Mouse (Mus musculus): Measurements from ENCODE around the gene Rtn4r. TPM values are rescaled to one million over a fixed set of nuclear protein-coding genes. Genes with fewer than 3 reads are reported as not detected.

Gene Rtn4r
- total and polyA plus RNA-seq, 2 experiments from 2014 or later, result 23.1 to 55.7 TPM

GRCm38 (mm10) chr16:18198365-18199098, 71.1 kb downstream of the Rtn4r start:
- H3K27ac ChIP-seq, result no peak overlapping the region
- no peak for TF ChIP-seq CTCF (IDR thresholded peaks at IDR 0.05; ENCODE audit: low read depth)
- H3K4me1 ChIP-seq (ENCODE audit: insufficient read depth, low read length), result peaks cover 7% of the 10 kb centered on the region
- no peak overlapping the region for H3K9ac ChIP-seq (replicated peaks; ENCODE audit: low read length)
- WGBS, result 52% methylated on average over 10 of the region's 10 CpGs
- no peaks in the 10 kb centered on the region for H3K27me3 ChIP-seq (ENCODE audit: insufficient read depth, low read length)
- peak; percentile 32 for DNase-seq (ENCODE audit: low spot score)
- no peak for ATAC-seq
- H3K36me3 ChIP-seq (ENCODE audit: insufficient read depth, low read length), result no peaks in the 10 kb centered on the region
- H3K4me2 ChIP-seq (ENCODE audit: low read depth, low read length), result no peak overlapping the region
- H3K9me3 ChIP-seq (ENCODE audit: low read length), result no peaks in the 10 kb centered on the region
- H3K4me3 ChIP-seq (ENCODE audit: low read length), result no peak overlapping the region

- WGBS, result 71% methylated on average over 2 of the region's 2 CpGs
Observed at GRCm38 (mm10) chr16:18200062-18200461, 72.6 kb downstream of the Rtn4r start.

GRCm38 (mm10) chr16:18201620-18202019, 74.2 kb downstream of the Rtn4r start:
- no peaks in the 10 kb centered on the region for H3K36me3 ChIP-seq (ENCODE audit: insufficient read depth, low read length)
- WGBS, result 55% methylated on average over 1 of the region's 1 CpGs
- no peak overlapping the region for H3K9ac ChIP-seq (replicated peaks; ENCODE audit: low read length)
- H3K4me2 ChIP-seq (ENCODE audit: low read depth, low read length), result no peak overlapping the region
- TF ChIP-seq CTCF (IDR thresholded peaks at IDR 0.05; ENCODE audit: low read depth), result no peak
- no peak for ATAC-seq
- H3K27me3 ChIP-seq (ENCODE audit: insufficient read depth, low read length), result no peaks in the 10 kb centered on the region
- no peaks in the 10 kb centered on the region for H3K4me1 ChIP-seq (ENCODE audit: insufficient read depth, low read length)
- H3K4me3 ChIP-seq (ENCODE audit: low read length), result no peak overlapping the region
- no peak for DNase-seq (ENCODE audit: low spot score)
- H3K27ac ChIP-seq, result no peak overlapping the region
- H3K9me3 ChIP-seq (ENCODE audit: low read length), result no peaks in the 10 kb centered on the region

More at GRCm38 (mm10) chr16:18200062-18200461, 72.6 kb downstream of the Rtn4r start:
- no peak for TF ChIP-seq CTCF (IDR thresholded peaks at IDR 0.05; ENCODE audit: low read depth)
- Histone ChIP-seq H3K9me3 (ENCODE audit: low read length) (no peaks in the 10 kb centered on the region), H3K4me3 (ENCODE audit: low read length) (no peak overlapping the region), H3K4me1 (ENCODE audit: insufficient read depth, low read length) (no peaks in the 10 kb centered on the region; the same call in 1 of the 2 replicates), H3K4me2 (ENCODE audit: low read depth, low read length) (no peak overlapping the region), H3K9ac (replicated peaks; ENCODE audit: low read length) (no peak overlapping the region), H3K27me3 (ENCODE audit: insufficient read depth, low read length) (no peaks in the 10 kb centered on the region), H3K36me3 (ENCODE audit: insufficient read depth, low read length) (no peaks in the 10 kb centered on the region), H3K27ac (no peak overlapping the region)
- DNase-seq (ENCODE audit: low spot score), result no peak
- ATAC-seq, result no peak

Small RNA genes lying within 50 kb of the gene (microRNA-seq; reads per million reads assigned to microRNA genes)
- 0 reads per million in 2 experiments for gene Mir6366

Other genes starting within 250 kb of the Rtn4r start
- gene Gm20518, start 236.0 kb upstream of the Rtn4r start, total RNA-seq (2014; rRNA removed), result 0.42 and 1.3 TPM in 2 replicates
- 0.11 and 0.20 TPM in 2 replicates for gene Gm20518, start 236.0 kb upstream of the Rtn4r start, polyA plus RNA-seq (2015; fragmentation: Nextera tagmentation; extraction: Ambion mirVana)
- gene Tssk1, start 233.4 kb upstream of the Rtn4r start, total RNA-seq (2014; rRNA removed), result 0.29 TPM in 1 of 2 replicates, not detected in the other
- gene Tssk1, start 233.4 kb upstream of the Rtn4r start, polyA plus RNA-seq (2015; fragmentation: Nextera tagmentation; extraction: Ambion mirVana), result 0.04 TPM in 1 of 2 replicates, not detected in the other
- 181 and 199 TPM in 2 replicates for gene Dgcr2, start 229.1 kb upstream of the Rtn4r start, total RNA-seq (2014; rRNA removed)
- gene Dgcr2, start 229.1 kb upstream of the Rtn4r start, polyA plus RNA-seq (2015; fragmentation: Nextera tagmentation; extraction: Ambion mirVana), result 83.0 and 88.8 TPM in 2 replicates
- not detected in 2 replicates for gene Tssk2, start 229.0 kb upstream of the Rtn4r start, total RNA-seq (2014; rRNA removed)
- not detected in 2 replicates for gene Tssk2, start 229.0 kb upstream of the Rtn4r start, polyA plus RNA-seq (2015; fragmentation: Nextera tagmentation; extraction: Ambion mirVana)
- 37.7 and 46.3 TPM in 2 replicates for gene Ess2, start 216.3 kb upstream of the Rtn4r start, total RNA-seq (2014; rRNA removed)
- 38.8 and 40.8 TPM in 2 replicates for gene Ess2, start 216.3 kb upstream of the Rtn4r start, polyA plus RNA-seq (2015; fragmentation: Nextera tagmentation; extraction: Ambion mirVana)
- 0.21 and 0.61 TPM in 2 replicates for gene Gsc2, start 212.6 kb upstream of the Rtn4r start, total RNA-seq (2014; rRNA removed)
- 0.76 and 1.0 TPM in 2 replicates for gene Gsc2, start 212.6 kb upstream of the Rtn4r start, polyA plus RNA-seq (2015; fragmentation: Nextera tagmentation; extraction: Ambion mirVana)
- gene Slc25a1, start 199.4 kb upstream of the Rtn4r start, total RNA-seq (2014; rRNA removed), result 228 and 230 TPM in 2 replicates
- 150 and 151 TPM in 2 replicates for gene Slc25a1, start 199.4 kb upstream of the Rtn4r start, polyA plus RNA-seq (2015; fragmentation: Nextera tagmentation; extraction: Ambion mirVana)
- not detected in 2 replicates for gene Vpreb2, start 147.2 kb upstream of the Rtn4r start, total RNA-seq (2014; rRNA removed)
- gene Vpreb2, start 147.2 kb upstream of the Rtn4r start, polyA plus RNA-seq (2015; fragmentation: Nextera tagmentation; extraction: Ambion mirVana), result not detected in 2 replicates
- gene Dgcr6, start 74.8 kb upstream of the Rtn4r start, total RNA-seq (2014; rRNA removed), result 59.5 and 74.4 TPM in 2 replicates
- 169 and 173 TPM in 2 replicates for gene Dgcr6, start 74.8 kb upstream of the Rtn4r start, polyA plus RNA-seq (2015; fragmentation: Nextera tagmentation; extraction: Ambion mirVana)
- gene Prodh, start 37.4 kb upstream of the Rtn4r start, total RNA-seq (2014; rRNA removed), result 10.6 and 16.7 TPM in 2 replicates
- 7.4 and 8.7 TPM in 2 replicates for gene Prodh, start 37.4 kb upstream of the Rtn4r start, polyA plus RNA-seq (2015; fragmentation: Nextera tagmentation; extraction: Ambion mirVana)
- not detected in 2 replicates for gene Ccdc188, start 90.2 kb downstream of the Rtn4r start, total RNA-seq (2014; rRNA removed)
- not detected in 2 replicates for gene Ccdc188, start 90.2 kb downstream of the Rtn4r start, polyA plus RNA-seq (2015; fragmentation: Nextera tagmentation; extraction: Ambion mirVana)
- 32.0 and 34.0 TPM in 2 replicates for gene Zdhhc8, start 107.5 kb downstream of the Rtn4r start, total RNA-seq (2014; rRNA removed)
- gene Zdhhc8, start 107.5 kb downstream of the Rtn4r start, polyA plus RNA-seq (2015; fragmentation: Nextera tagmentation; extraction: Ambion mirVana), result 13.3 and 14.5 TPM in 2 replicates
- gene Trmt2a, start 121.0 kb downstream of the Rtn4r start, total RNA-seq (2014; rRNA removed), result 61.4 and 65.1 TPM in 2 replicates
- gene Trmt2a, start 121.0 kb downstream of the Rtn4r start, polyA plus RNA-seq (2015; fragmentation: Nextera tagmentation; extraction: Ambion mirVana), result 60.9 and 67.8 TPM in 2 replicates
- gene Ranbp1, start 121.1 kb downstream of the Rtn4r start, total RNA-seq (2014; rRNA removed), result 110 and 127 TPM in 2 replicates
- 426 and 453 TPM in 2 replicates for gene Ranbp1, start 121.1 kb downstream of the Rtn4r start, polyA plus RNA-seq (2015; fragmentation: Nextera tagmentation; extraction: Ambion mirVana)
- gene Gm49776, start 130.7 kb downstream of the Rtn4r start, total RNA-seq (2014; rRNA removed), result not detected in 2 replicates
- 1.1 and 3.1 TPM in 2 replicates for gene Gm49776, start 130.7 kb downstream of the Rtn4r start, polyA plus RNA-seq (2015; fragmentation: Nextera tagmentation; extraction: Ambion mirVana)
- 39.9 and 43.4 TPM in 2 replicates for gene Dgcr8, start 161.6 kb downstream of the Rtn4r start, total RNA-seq (2014; rRNA removed)
- gene Dgcr8, start 161.6 kb downstream of the Rtn4r start, polyA plus RNA-seq (2015; fragmentation: Nextera tagmentation; extraction: Ambion mirVana), result 19.1 and 20.8 TPM in 2 replicates
- gene Tango2, start 220.5 kb downstream of the Rtn4r start, total RNA-seq (2014; rRNA removed), result 43.5 and 63.3 TPM in 2 replicates
- 95.6 and 99.2 TPM in 2 replicates for gene Tango2, start 220.5 kb downstream of the Rtn4r start, polyA plus RNA-seq (2015; fragmentation: Nextera tagmentation; extraction: Ambion mirVana)
- gene Arvcf, start 220.5 kb downstream of the Rtn4r start, total RNA-seq (2014; rRNA removed), result 168 and 180 TPM in 2 replicates
- 46.3 and 48.9 TPM in 2 replicates for gene Arvcf, start 220.5 kb downstream of the Rtn4r start, polyA plus RNA-seq (2015; fragmentation: Nextera tagmentation; extraction: Ambion mirVana)